Mouse (Mus musculus): Measurements from ENCODE around the gene Topbp1.

Topbp1 gene

GRCm38 (mm10) chr9:103304927-103305326 is at the start of gene Topbp1, which contains the start of gene 1300017J02Rik:
Gene Topbp1, plus strand, starts transcription at chr9:103305215.
Gene 1300017J02Rik, minus strand, starts transcription at chr9:103305082.
- in situ Hi-C loops (cut with MboI, MseI) = loop anchor here (5.0 to 10.0 kb wide), 2 partner anchors 213 to 680 kb away; partner anchors contain the start of genes Anapc13 and Cep63

DNA sequence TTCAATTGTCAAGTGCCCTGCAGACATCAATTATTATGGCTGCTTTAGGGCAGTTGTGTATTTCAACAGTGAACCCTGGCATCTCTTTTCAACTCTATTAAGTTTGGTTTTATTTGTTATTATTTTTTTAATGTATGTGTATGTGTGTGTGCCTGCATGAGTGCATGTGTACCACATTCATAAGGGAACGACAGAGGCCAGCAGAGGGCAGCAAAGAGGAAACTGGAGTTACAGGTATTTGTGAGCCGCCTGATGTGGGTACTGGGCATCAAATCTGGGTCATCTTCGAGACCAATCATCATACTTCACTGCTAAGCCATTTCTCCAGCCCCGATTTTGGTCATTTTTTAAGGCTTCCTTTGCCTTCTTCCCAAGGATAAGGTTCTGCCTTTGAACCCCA is 39.2 kb upstream of the Topbp1 start:
- in situ Hi-C loops (cut with MboI, MseI) = no loop called here

DNA sequence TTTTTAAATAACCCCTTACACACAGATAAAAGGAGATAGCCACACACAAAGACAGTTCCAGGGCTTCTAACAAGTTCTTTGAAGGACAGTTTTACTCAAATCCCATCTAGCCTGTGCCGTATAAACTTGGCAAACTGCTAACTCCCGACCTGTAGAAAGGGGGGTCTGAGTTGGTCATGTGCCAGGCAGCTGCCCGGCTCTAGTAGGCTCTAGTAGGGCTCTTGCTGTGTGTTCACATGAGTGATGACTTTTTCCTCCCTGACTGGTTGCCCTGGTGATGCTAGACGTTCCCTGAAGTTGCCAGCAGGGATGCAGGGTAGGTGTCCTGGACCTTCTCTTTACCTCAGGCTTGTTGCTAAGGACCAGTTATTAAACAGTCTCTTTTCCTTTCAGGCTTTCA is 33.9 kb upstream of the Topbp1 start:
- in situ Hi-C loops (cut with MboI, MseI) = no loop called here

- in situ Hi-C loops (cut with MboI, MseI) = loop anchor here (25.0 kb wide), 1 partner anchor 363 kb away; no protein-coding TSS in a partner anchor
Observed at GRCm38 (mm10) chr9:103274819-103275218, 30.2 kb upstream of the Topbp1 start.

GRCm38 (mm10) chr9:103275676-103276075 is 29.3 kb upstream of the Topbp1 start:
- in situ Hi-C loops (cut with MboI, MseI) = loop anchor here (25.0 kb wide), 1 partner anchor 363 kb away; no protein-coding TSS in a partner anchor

DNA sequence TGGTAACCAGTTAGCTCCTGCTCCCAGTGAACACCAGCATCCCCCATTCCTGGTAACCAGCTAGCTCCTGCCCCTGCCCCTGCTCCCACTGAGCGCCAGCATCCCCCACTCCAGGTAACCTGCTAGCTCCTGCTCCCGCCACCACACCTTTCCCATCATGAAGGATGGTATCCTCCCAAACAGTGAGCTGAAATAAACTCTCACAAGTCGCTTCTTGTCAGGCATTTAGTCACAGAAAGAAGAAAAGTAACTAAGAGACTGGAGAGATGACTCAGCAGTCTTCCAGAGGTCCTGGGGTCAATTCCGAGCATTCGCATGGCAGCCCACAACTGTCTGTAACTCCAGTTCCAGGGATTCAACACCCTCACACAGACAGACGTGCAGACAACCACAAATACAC is 28.1 kb upstream of the Topbp1 start:
- in situ Hi-C loops (cut with MboI, MseI) = loop anchor here (25.0 kb wide), 1 partner anchor 365 kb away; no protein-coding TSS in a partner anchor

DNA sequence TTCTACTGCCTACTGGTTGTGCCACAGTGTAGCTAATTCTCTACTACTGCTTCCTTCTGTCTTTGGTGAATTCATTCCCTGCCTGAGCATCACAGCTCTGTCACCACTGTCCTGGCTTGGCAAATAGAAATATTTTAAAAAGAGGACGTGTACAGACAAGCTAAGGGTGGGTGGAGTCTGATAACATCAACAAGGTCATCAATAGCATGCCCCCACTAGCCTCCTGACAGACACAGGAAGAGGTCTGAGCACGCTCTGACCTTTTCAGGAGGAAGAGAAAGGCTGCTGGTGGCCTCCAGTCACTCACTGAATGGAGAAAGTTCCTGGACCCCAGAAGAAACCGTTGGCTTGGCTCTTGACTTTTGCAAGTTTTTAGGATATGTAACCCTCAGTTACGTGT is 18.6 kb upstream of the Topbp1 start:
- in situ Hi-C loops (cut with MboI, MseI) = loop anchor here (25.0 kb wide), 1 partner anchor 374 kb away; no protein-coding TSS in a partner anchor

- in situ Hi-C loops (cut with MboI, MseI) = loop anchor here (25.0 kb wide), 1 partner anchor 375 kb away; no protein-coding TSS in a partner anchor
Observed at GRCm38 (mm10) chr9:103286901-103287422, 18.1 kb upstream of the Topbp1 start.

DNA sequence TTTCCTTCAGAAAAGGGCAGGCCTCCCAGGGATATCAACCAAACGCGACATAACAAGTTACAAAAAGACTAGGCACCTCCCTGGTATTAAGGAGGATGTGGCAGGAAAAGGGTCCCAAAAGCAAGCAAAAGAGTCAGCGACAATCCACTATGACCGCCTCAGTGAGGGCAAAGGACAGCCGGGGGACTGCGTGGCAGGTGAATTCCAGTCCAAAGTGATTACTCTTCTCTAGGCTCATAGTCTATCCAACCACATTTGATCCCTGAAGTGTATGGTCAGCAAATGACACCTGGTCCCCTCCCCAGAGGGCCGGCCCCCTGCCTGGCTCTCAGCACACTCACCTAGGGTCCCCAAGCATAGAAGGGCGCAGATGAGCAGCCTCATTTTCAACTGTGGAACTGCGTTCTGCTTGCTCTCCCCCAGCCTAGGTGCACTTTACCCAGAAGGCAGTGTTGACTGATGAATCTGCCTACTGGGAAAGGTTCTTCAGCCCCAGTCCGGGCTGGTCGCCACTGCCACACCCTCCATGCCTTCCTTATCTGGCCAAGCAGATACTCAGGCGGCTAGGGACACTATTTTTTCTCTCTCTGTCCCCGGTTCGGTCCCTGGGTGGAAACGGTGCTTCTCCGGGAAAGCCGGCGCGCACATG is 17.1 kb upstream of the Topbp1 start:
- in situ Hi-C loops (cut with MboI, MseI) = loop anchor here (25.0 kb wide), 1 partner anchor 376 kb away; no protein-coding TSS in a partner anchor

- in situ Hi-C loops (cut with MboI, MseI) = loop anchor here (25.0 kb wide), 1 partner anchor 376 kb away; no protein-coding TSS in a partner anchor
Observed at GRCm38 (mm10) chr9:103288489-103289180, 16.4 kb upstream of the Topbp1 start.

GRCm38 (mm10) chr9:103294507-103294906 is 10.5 kb upstream of the Topbp1 start:
- in situ Hi-C loops (cut with MboI, MseI) = loop anchor here (5.0 to 25.0 kb wide), 2 partner anchors 77 to 382 kb away; no protein-coding TSS in a partner anchor

DNA sequence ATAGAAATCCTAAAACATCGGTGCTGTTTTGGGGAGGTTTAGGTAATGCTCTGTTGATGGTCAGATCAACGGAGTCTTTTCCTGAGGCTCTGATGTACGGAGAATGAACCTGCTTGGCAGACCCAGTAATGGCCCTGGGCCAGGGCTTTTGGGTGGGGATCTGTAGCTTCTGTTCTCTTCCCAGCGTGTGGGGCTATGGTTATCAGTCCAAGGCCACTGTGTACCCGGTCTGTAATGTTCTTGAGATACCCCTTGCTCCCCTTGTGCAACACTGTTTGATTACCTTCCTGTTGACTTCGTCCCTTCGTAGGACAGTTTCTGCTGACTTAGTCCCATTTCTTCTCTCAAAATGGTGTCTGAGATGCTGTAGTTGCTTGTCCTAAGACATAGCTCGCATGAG is 3.9 kb upstream of the Topbp1 start:
- in situ Hi-C loops (cut with MboI, MseI) = loop anchor here (5.0 to 10.0 kb wide), 2 partner anchors 209 to 676 kb away; partner anchors contain the start of genes Anapc13 and Cep63

DNA sequence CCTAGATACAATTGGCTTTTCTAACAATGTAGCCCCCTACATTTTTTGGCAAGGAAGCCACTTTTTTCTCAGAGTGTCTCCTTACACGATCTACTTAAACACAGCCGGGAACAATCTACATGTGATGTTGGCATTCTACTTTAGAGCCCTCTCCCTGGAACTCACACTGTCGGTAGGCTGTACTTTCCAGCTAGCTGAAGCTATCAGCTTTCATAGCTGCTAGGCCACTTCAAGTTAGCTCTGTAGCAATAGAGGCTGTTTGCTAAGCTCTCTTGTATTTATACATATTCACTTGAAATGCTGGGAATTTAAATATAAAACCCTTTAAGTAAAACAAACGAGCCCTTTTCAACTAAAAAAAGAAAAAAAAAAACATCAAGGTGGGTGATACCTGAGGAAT is 2.8 kb upstream of the Topbp1 start:
- in situ Hi-C loops (cut with MboI, MseI) = loop anchor here (5.0 to 10.0 kb wide), 2 partner anchors 210 to 677 kb away; partner anchors contain the start of genes Anapc13 and Cep63

- in situ Hi-C loops (cut with MboI, MseI) = loop anchor here (5.0 to 10.0 kb wide), 2 partner anchors 210 to 678 kb away; partner anchors contain the start of genes Anapc13 and Cep63
Observed at GRCm38 (mm10) chr9:103302666-103303065, 2.3 kb upstream of the Topbp1 start.

- in situ Hi-C loops (cut with MboI, MseI) = loop anchor here (10.0 kb wide), 1 partner anchor 681 kb away; the partner anchor contains the start of genes Anapc13 and Cep63
Observed at GRCm38 (mm10) chr9:103305332-103306041, 472 bp downstream of the Topbp1 start.

GRCm38 (mm10) chr9:103309832-103310231 is 4.8 kb downstream of the Topbp1 start:
- in situ Hi-C loops (cut with MboI, MseI) = loop anchor here (10.0 kb wide), 1 partner anchor 685 kb away; the partner anchor contains the start of genes Anapc13 and Cep63

DNA sequence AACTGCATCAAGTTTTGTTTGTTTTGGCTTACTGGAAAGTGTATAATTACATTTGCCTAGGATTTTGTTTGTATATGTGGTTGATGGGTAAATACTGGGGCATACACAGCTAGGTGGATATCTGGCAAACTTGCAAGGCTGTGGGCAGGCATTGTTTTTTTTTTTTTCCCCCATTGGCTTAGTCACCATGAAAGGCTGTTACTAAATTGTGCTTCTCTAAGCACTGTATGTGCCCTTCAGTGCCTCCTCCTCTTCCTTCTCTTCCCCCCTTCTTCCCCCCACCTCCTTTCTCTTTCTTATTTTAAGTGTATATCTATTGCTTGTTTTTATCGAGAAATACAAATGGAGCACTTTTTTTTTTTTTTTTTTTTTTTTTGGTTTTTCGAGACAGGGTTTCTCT is 19.7 kb downstream of the Topbp1 start:
- in situ Hi-C loops (cut with MboI, MseI) = loop anchor here (5.0 to 25.0 kb wide), 2 partner anchors 33 to 838 kb away; no protein-coding TSS in a partner anchor

- in situ Hi-C loops (cut with MboI, MseI) = loop anchor here (25.0 kb wide), 1 partner anchor 836 kb away; no protein-coding TSS in a partner anchor
Observed at GRCm38 (mm10) chr9:103326449-103326848, 21.4 kb downstream of the Topbp1 start.

DNA sequence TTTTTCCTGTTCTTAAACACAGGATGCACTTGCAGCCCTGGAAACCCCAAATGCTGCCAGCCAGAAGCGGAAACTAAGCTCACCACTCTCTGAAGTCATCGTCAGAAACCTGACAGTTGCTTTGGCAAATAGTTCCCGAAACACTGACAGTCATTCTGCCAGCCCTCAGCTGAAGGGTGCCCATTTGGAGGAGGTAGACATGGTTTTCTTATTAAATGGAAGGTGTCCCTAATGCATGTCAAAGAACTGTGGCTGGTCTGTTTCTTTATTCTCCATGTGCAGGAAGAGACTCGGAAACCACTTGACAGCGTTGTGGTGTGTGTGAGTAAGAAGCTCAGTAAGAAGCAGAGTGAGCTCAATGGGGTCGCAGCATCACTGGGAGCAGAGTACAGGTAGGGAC is 27.6 kb downstream of the Topbp1 start:
- in situ Hi-C loops (cut with MboI, MseI) = loop anchor here (25.0 kb wide), 1 partner anchor 830 kb away; no protein-coding TSS in a partner anchor

- in situ Hi-C loops (cut with MboI, MseI) = loop anchor here (25.0 kb wide), 1 partner anchor 825 kb away; no protein-coding TSS in a partner anchor
Observed at GRCm38 (mm10) chr9:103336912-103337311, 31.9 kb downstream of the Topbp1 start.

- in situ Hi-C loops (cut with MboI, MseI) = loop anchor here (25.0 kb wide), 1 partner anchor 815 kb away; no protein-coding TSS in a partner anchor
Observed at GRCm38 (mm10) chr9:103347045-103347444, 42.0 kb downstream of the Topbp1 start.

Measured in regulatory T cell (primary cell).